Mouse (Mus musculus) lung, postnatal 0 days (tissue): ENCODE results near the gene Cyp20a1. TPM values are rescaled to one million over a fixed set of nuclear protein-coding genes. Genes with fewer than 3 reads are reported as not detected.

ENCODE experiments used
- ATAC-seq: fragments of 200-750 bp; cut with Nextera tagmentation; 2 replicates; pipeline ENCODE4 v1.8.0; 2017; ENCODE audit warnings: moderate library complexity
- DNase-seq: peaks from one replicate; pipeline ENCODE4 v3.0.0-alpha.2; 2016; ENCODE audit warnings: low spot score
- H3K27ac ChIP-seq: fragments of 300-500 bp; sonication (generic); 2 replicates; pipeline ENCODE4 v1.5.1; 2014; ENCODE audit warnings: antibody characterized with exemption, mild to moderate bottlenecking, low read length, mixed read lengths
- H3K27me3 ChIP-seq: fragments of 300-500 bp; sonication (generic); replicated peaks from 2 replicates; pipeline ENCODE4 v1.6.1; 2014; ENCODE audit warnings: low read length, mixed read lengths; ENCODE audit not compliant: insufficient read depth
- H3K36me3 ChIP-seq: fragments of 300-500 bp; sonication (generic); 2 replicates; pipeline ENCODE4 v1.6.1; 2014; ENCODE audit warnings: low read length, mixed read lengths; ENCODE audit not compliant: insufficient read depth
- H3K4me1 ChIP-seq: fragments of 300-500 bp; sonication (generic); 2 replicates; pipeline ENCODE4 v1.6.1; 2014; ENCODE audit warnings: antibody characterized with exemption, low read depth, low read length, mixed read lengths; ENCODE audit not compliant: insufficient read depth
- H3K4me2 ChIP-seq: fragments of 300-500 bp; sonication (generic); replicated peaks from 2 replicates; pipeline ENCODE4 v1.6.1; 2014; ENCODE audit warnings: low read depth, mild to moderate bottlenecking, low read length, moderate library complexity, mixed read lengths
- H3K4me3 ChIP-seq: fragments of 300-500 bp; sonication (generic); 2 replicates; pipeline ENCODE4 v1.5.1; 2014; ENCODE audit warnings: low read depth, low read length
- H3K9ac ChIP-seq: fragments of 300-500 bp; sonication (generic); replicated peaks from 2 replicates; pipeline ENCODE4 v1.6.1; 2014; ENCODE audit warnings: low read depth, mild to moderate bottlenecking
- H3K9me3 ChIP-seq: fragments of 300-500 bp; sonication (generic); 2 replicates; pipeline ENCODE4 v1.6.1; 2016; ENCODE audit warnings: low read length, mixed read lengths
- CTCF ChIP-seq: IDR thresholded peaks from 2 replicates; pipeline ENCODE4 v1.5.1; 2016; ENCODE audit warnings: antibody characterized with exemption, mild to moderate bottlenecking
- EP300 ChIP-seq: IDR thresholded peaks from 2 replicates; pipeline ENCODE4 v1.6.1; 2016; ENCODE audit warnings: antibody characterized with exemption, mild to moderate bottlenecking, control low read depth
- WGBS: fragments of 180-500 bp; shearing (Covaris S2); extraction: QIAGEN DNeasy Blood & Tissue Kit; methylation state at CpG from one replicate; pipeline ENCODE4 v1.1.7; 2014; 5-methylcytosine and 5-hydroxymethylcytosine counted together
- polyA plus RNA-seq: library from polyadenylated mRNA; unstranded; fragments of >200 nt; fragmentation: Nextera tagmentation; extraction: Ambion mirVana; gene quantifications from 2 replicates; pipeline ENCODE4 v1.2.1, GENCODE M21; 2015

Gene Cyp20a1
- polyA plus RNA-seq, 1 experiment from 2014 or later = 15.8 TPM

GRCm38 (mm10) chr1:60409928-60410817, 67.0 kb downstream of the Cyp20a1 start:
- H3K4me2 ChIP-seq = peak overlapping the region; percentile 85
- H3K36me3 ChIP-seq = no peaks in the 10 kb centered on the region
- peak; percentile 72 for ATAC-seq
- TF ChIP-seq EP300 = no peak
- TF ChIP-seq CTCF = no peak
- DNase-seq = peak; percentile 66
- H3K9me3 ChIP-seq = no peaks in the 10 kb centered on the region
- H3K27me3 ChIP-seq = no peaks in the 10 kb centered on the region
- 1% methylated on average over 41 of the region's 54 CpGs for WGBS
- no peaks in the 10 kb centered on the region for H3K4me1 ChIP-seq
- peak overlapping the region; percentile 78 for H3K4me3 ChIP-seq
- H3K9ac ChIP-seq = peak overlapping the region; percentile 70
- H3K27ac ChIP-seq = peak overlapping the region; percentile 62

GRCm38 (mm10) chr1:60416724-60417123, 73.6 kb downstream of the Cyp20a1 start:
- TF ChIP-seq EP300 (no peak), CTCF (no peak)
- H3K36me3 ChIP-seq = no peaks in the 10 kb centered on the region
- WGBS = 37% methylated on average over 3 of the region's 3 CpGs
- no peak overlapping the region for H3K4me3 ChIP-seq
- peak; percentile 30; the same call in 1 of the 2 replicates for ATAC-seq
- H3K4me2 ChIP-seq = no peak overlapping the region
- H3K9ac ChIP-seq = no peak overlapping the region
- H3K27ac ChIP-seq = no peak overlapping the region
- H3K9me3 ChIP-seq = no peaks in the 10 kb centered on the region
- no peaks in the 10 kb centered on the region for H3K4me1 ChIP-seq
- H3K27me3 ChIP-seq = no peaks in the 10 kb centered on the region
- peak; percentile 55 for DNase-seq

- Histone ChIP-seq H3K4me3 (no peak overlapping the region), H3K27me3 (no peaks in the 10 kb centered on the region), H3K36me3 (no peaks in the 10 kb centered on the region), H3K4me2 (no peak overlapping the region), H3K4me1 (no peaks in the 10 kb centered on the region), H3K9me3 (no peaks in the 10 kb centered on the region), H3K27ac (no peak overlapping the region), H3K9ac (no peak overlapping the region)
- peak; percentile 53 for TF ChIP-seq CTCF
- no peak for TF ChIP-seq EP300
- peak; percentile 8 for DNase-seq
- 73% methylated on average over 1 of the region's 1 CpGs for WGBS
- ATAC-seq = no peak
Measured at GRCm38 (mm10) chr1:60423882-60424281, 80.8 kb downstream of the Cyp20a1 start.

DNA sequence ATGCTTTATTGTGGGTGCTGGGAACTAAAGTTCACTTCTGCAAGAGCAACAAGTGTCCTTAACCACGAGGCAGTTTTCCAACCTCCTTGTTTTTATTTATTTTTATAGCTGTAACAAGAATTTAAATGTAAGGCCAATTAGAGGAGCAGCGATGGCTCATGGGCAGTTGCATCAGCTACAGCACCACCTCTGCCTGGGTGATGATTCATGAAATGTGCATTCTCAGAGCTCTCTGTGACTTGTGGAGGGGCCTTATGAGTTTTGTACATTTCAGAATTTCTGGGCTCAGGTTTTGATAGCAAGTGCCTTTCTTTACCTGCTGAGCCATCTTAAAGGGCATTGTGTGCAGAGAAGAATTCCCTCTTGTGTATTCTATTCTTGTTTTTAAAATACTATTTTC, 85.2 kb downstream of the Cyp20a1 start:
- ATAC-seq (no peak), DNase-seq (no peak)
- WGBS = 84% methylated on average over 2 of the region's 2 CpGs
- H3K9me3 ChIP-seq = no peaks in the 10 kb centered on the region
- H3K4me1 ChIP-seq = no peaks in the 10 kb centered on the region
- H3K27me3 ChIP-seq = no peaks in the 10 kb centered on the region
- H3K27ac ChIP-seq = no peak overlapping the region
- no peaks in the 10 kb centered on the region for H3K36me3 ChIP-seq
- no peak overlapping the region for H3K4me2 ChIP-seq
- TF ChIP-seq CTCF (no peak), EP300 (no peak)
- no peak overlapping the region for H3K9ac ChIP-seq
- no peak overlapping the region for H3K4me3 ChIP-seq

DNA sequence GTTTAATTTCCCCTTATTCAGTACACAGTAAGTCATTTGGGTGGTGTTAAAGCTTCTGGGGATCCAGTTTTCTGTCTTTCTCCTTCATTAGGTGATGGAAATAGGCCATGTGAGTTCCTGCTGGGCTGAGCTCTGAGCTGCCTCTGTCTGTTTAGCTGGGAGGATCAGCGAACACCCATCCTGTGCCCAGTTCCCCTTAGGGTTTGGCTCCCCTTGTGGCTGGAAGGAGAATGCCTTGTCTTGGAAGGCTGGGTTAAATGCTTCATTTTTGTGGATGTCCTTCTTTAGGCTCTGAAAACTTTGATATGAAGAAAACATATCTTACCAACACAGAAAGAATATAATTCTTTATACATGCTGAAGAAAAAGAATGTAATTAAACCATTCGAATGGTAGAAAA, 85.8 kb downstream of the Cyp20a1 start:
- WGBS = 78% methylated on average over 2 of the region's 2 CpGs
- ATAC-seq (no peak; the same call in 1 of the 2 replicates), DNase-seq (peak; percentile 60)
- TF ChIP-seq EP300 (no peak), CTCF (peak; percentile 87)
- H3K27ac ChIP-seq = no peak overlapping the region
- H3K4me2 ChIP-seq = no peak overlapping the region
- H3K4me1 ChIP-seq = no peaks in the 10 kb centered on the region
- no peaks in the 10 kb centered on the region for H3K27me3 ChIP-seq
- no peaks in the 10 kb centered on the region for H3K36me3 ChIP-seq
- H3K9me3 ChIP-seq = no peaks in the 10 kb centered on the region
- no peak overlapping the region for H3K9ac ChIP-seq
- no peak overlapping the region for H3K4me3 ChIP-seq

- no peak overlapping the region for H3K9ac ChIP-seq
- ATAC-seq = no peak
- WGBS = 81% methylated on average over 4 of the region's 5 CpGs
- no peak overlapping the region for H3K27ac ChIP-seq
- H3K4me3 ChIP-seq = no peak overlapping the region
- no peaks in the 10 kb centered on the region for H3K4me1 ChIP-seq
- TF ChIP-seq EP300 (no peak), CTCF (no peak)
- DNase-seq = no peak
- no peaks in the 10 kb centered on the region for H3K36me3 ChIP-seq
- no peaks in the 10 kb centered on the region for H3K9me3 ChIP-seq
- no peaks in the 10 kb centered on the region for H3K27me3 ChIP-seq
- H3K4me2 ChIP-seq = no peak overlapping the region
Measured at GRCm38 (mm10) chr1:60431531-60431930, 88.4 kb downstream of the Cyp20a1 start.
